Mouse (Mus musculus) urinary bladder, postnatal 10 days (tissue): ENCODE results near the gene Smagp.
"Not testable (repeated sequence)": the region's sequence is repeated elsewhere in the genome, so short reads cannot be mapped to it uniquely, and the experiment has no call there.

ENCODE experiments used
- DNase-seq: peaks from one replicate; pipeline ENCODE4 v3.0.0; 2022; ENCODE audit warnings: low spot score

The Smagp gene

GRCm38 (mm10) chr15:100627287-100627686 is 9.5 kb downstream of the Smagp start:
- DNase-seq = no peak

DNA sequence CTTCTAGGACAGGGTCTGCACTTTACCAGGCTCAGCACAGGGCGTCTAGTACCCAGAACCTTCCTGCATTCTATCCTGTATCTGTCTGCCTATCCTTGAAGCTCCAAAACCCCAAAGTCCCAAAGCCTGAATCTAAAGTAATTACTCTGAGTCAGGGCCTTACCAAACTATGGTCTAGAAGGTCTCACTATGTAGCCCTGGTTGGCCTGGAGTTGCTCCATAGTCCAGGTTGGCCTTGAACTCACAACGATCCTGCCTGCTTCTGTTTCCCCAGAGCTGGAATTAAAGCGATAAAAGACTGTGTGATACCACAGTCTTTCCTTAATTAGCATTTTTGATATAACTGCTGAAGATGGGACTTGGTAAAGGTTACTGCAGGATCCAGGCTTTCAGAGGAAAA is 12.3 kb downstream of the Smagp start:
- no peak for DNase-seq

DNA sequence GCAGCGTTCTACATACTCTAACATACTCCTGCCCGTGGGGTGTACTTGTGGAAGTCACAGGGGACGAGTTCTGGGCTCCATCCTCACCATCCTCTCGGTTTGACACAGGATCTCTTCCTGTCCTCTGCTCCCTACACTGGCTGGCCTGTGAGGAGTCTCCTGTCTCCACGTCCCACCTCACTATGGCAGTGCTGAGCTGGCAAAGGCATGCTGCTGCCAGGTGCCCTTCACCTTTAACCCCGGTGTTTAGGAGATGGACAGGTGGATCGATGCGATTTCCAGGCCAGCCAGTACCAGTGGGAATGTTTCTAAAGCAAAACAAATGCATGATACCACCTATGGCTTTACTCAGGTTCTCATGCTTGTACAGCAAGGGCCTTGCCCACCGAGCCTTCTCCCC is 13.0 kb downstream of the Smagp start:
- no peak for DNase-seq

GRCm38 (mm10) chr15:100622164-100622563 is 14.6 kb downstream of the Smagp start:
- DNase-seq = no peak

- DNase-seq = not testable (repeated sequence)
These were observed 15.1 kb downstream of the Smagp start for GRCm38 (mm10) chr15:100621671-100622070.

DNA sequence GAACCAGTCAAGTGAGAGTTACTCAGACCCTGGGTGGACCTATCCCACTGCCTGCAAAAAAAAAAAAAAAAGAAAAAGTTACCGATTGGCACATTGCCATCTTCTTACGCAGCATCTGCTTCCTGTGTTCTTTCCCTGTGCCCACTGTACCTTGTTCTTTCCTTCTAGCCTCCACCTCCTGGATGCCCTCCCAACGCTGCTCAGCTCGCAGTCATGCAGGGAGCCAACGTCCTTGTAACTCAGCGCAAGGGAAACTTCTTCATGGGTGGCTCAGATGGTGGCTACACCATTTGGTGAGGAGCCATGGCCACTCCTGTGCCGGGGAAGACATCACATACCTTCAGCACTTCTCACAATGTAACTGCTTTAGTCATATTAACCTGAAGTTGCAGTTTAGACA is 17.5 kb downstream of the Smagp start:
- no peak for DNase-seq

DNA sequence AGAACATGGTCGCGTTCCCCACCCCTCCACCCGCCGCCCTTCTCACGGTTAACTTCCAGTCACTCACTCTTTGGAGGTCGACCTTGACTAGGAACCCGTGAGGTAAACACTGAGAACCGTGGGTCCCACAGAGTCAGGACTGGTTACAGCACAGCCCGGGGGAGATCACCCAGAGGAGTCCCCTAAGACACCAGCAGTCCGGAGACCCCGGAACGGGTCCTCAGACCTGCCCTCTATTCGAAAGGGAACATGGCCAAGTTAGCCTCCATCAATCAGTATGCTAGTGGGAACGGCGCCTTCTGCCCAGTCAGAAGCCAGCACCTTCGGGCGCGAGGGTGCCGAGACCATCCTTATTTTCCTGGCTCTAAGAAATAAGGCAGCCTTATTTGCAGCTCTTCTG is 20.5 kb downstream of the Smagp start:
- no peak for DNase-seq

DNA sequence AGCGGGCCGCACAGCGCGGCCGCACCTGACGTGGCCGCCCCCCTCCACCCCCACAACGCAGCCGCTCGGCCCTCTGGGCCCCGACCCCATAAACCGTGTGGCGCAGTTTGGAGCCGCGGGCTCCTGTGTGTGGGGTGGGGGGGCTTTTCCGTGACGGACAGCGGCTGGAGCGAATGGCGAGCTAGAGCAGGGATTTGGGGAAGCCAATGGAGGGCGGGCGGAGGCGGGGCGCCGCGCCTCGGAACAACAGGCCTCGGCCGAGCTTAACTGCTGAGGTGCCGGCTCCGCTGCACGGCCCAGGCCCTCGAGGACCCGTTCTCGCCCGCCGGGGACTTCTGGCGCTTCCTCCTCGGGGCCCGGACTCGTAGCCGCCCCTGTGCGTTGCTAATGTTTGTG is 20.9 kb downstream of the Smagp start:
- peak; percentile 72 for DNase-seq

- DNase-seq = peak; percentile 96
These were observed 21.5 kb downstream of the Smagp start, which contains the start of gene Dazap2 for GRCm38 (mm10) chr15:100614996-100615824. Dazap2 (plus strand) TSS chr15:100615349.

DNA sequence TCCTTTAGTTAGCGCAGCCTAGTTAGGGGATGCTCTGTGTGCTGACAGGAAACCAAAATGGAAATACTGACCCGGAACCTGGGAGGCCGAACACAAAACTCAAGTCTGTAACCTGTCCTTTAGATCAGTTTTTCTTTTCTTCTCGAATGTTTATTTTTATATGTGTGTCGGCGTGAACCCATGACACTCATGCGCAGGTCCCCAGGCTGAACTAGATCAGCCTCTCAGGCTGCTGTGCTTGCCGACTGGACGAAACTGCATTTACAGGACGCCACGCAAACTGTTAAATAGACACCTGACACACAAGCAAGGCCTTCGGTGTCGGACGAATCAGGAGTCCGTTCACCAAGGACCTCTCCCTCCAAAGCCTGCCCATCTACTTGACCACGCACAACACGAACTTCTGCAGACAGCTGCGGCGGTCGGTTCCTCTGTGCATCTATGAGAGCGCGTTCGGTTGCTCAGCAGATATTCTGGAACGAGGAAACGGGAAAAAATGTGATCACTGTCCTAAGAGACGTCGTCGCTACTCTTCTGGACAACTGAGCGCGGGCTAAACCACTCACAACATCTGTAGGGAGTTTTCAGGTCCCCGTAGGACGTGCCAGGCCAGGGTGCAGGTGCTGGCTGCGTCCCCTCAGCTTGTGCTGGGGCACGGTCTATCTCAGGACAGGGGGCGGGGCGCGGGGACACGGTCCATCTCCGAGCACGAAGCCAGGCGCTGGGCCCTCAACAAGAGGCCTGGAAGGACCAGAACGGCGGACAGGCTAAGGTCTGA is 22.3 kb downstream of the Smagp start:
- DNase-seq = no peak

- no peak for DNase-seq
These were observed 23.2 kb downstream of the Smagp start for GRCm38 (mm10) chr15:100613584-100613983.

GRCm38 (mm10) chr15:100612432-100612831 is 24.3 kb downstream of the Smagp start:
- no peak for DNase-seq

DNA sequence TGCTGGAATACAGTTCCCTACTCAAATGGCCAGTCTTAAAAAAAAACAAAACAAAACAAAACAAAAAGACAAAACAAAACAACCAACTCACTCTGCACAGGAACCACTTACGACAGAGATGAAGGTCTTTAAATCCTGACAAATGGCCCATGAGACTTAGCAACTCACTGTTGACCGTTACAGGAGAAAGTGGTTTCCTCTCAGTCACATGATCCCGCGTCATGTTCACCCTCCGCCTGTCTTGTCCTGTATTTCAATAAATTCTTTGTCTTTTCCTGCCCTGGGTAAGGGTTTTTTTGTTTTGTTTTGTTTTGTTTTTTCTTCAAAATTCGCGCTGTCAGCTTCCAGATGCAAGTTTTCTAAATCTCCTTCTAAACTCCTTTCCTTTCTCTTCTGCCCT is 24.8 kb downstream of the Smagp start:
- no peak for DNase-seq

- DNase-seq = not testable (repeated sequence)
These were observed 30.1 kb downstream of the Smagp start for GRCm38 (mm10) chr15:100606677-100607076.

GRCm38 (mm10) chr15:100601669-100602068 is 35.1 kb downstream of the Smagp start:
- no peak for DNase-seq

DNA sequence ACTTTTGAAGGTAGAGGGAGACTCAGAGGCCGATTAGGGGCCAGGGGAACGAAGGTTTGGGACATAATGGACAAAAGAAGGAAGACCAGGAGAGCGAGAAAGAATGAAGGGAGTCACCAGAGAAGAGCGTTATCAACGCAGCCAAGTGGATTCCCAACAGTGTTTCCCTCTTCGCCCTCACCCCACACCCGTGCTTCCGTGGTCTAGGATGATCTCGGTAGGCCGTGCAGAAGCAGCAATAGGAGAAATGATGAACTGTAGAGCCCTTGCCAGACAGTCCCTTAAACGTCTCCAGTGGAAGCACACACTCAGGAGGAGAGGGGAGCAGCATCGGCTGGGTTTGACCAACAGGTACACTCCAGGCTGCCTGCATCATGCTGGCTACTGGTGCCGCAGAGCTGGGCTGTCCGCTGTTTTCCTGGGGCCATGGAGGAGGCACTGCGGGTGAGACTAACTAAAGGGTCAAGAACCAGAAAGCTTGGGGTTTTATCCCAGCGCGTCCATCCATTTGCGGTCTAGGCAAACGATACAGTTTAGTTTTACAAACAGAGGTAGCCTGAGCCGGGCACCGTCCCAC is 36.0 kb downstream of the Smagp start:
- DNase-seq = no peak

DNA sequence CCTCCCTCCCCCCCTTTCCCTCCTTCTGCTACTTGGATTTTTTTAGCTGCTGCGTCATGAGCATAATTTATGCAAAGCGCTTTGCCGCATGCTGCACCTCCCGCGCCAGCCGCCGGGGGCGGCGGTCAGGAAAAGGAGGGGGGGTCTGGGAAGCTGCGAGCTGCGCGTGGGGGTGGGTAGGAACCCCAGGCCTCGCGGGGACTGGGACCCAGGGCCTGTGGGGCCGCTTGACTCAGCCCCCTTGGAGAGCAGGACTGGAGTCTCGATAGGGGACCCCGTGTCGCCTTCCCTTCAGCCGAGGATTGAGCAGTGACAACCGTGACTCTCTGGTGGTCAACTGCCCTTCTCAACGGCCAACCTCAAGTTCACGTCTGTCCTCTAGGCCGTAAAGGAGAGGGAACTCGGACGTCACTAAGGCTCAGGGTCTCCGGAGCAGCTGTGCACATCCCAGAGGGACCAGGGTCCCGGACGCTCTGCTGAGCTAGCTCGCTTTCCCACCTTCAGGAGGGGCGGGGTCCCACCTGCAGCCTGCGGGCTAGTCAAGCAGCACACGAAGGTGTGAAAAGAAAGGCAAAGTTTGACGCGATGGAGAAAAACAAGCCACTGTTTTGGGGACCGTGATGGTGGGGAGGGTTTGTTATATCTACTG is 36.6 kb downstream of the Smagp start:
- no peak for DNase-seq

DNA sequence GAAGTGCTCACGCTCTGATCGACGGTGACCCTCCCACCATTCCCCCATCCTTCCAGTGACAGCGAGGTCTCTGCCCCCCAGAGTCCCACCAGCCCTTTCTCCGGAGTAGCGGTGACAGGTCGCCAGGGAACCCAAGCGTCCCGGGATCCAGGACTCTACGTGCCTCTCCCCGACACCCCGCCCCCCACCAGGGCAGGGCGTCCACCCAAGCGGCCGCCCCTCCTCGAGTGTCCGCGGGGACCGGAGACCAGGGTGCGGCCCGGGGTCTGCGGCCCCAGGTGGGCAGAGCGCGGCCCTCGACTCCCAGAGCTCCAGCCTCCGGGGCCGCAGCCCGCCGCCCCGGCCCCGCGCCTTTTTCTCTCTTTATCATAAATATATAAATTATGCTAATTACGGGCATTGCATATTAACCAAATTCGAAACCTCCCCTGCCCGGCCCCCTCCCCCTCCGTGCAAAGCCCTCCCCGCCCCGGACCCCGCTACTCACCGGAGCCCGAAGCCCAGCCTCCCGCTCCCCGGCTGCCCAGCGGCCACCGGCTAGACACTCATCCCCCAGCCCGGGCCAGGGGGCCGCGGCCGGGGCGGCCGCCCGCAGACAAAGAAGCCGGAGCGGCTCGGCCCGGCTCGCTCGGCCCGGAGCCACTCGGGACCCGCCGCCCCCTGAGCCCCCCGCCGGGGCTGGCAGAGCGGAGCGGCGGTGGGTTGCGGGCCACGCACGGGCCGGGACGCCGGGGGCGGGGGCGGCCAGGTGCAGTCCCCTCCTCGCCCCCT is 37.3 kb downstream of the Smagp start, which contains the start of gene Pou6f1:
TSS of gene Pou6f1 (minus strand) at position 709 of the 771 bp plus-strand sequence.
- no peak for DNase-seq

GRCm38 (mm10) chr15:100598883-100599275 is 37.9 kb downstream of the Smagp start:
- no peak for DNase-seq

GRCm38 (mm10) chr15:100598287-100598882 is 38.4 kb downstream of the Smagp start:
- DNase-seq = no peak

DNA sequence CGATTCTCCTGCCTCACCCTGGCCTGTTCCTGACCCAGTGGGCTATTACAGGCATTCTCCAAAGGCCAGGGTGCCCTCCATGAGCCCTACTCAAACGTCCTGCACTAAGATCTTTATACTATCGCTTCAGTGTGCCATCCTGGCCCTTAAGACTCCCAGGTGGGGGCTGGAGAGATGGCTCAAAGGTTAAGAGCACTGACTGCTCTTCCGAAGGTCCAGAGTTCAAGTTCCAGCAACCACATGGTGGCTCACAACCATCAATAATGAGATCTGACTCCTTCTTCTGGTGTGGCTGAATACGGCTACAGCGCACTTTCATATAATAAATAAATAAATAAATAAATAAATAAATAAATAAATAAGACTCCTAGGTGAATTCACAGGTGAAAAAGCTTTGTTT is 43.9 kb downstream of the Smagp start:
- DNase-seq = no peak
